Mouse (Mus musculus): ENCODE data around the gene Itgb6. TPM values are rescaled to one million over a fixed set of nuclear protein-coding genes. Genes with fewer than 3 reads are reported as not detected.

Gene Itgb6
- polyA plus RNA-seq, 1 experiment, result 28.9 TPM

DNA sequence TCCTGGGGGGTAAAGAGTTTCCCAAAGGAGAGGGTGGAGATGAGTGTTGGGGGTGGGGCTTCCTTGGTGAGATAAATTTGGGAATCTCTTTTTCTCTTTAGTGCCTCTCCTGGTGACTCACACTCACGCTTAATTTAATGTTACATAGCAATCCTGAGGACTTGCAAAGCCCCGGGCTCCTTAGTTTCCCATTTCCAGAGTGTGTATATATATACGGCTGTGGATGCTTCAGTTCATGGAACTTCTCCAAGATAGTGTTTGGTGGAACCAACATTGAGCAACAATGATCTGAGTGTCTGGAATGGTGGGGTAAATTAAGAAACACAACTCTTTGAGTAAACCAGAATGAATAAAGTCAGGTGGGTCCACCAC, 108.6 kb downstream of the Itgb6 start:
- 65% methylated on average over 3 of the region's 3 CpGs for WGBS
- no peak for DNase-seq
- TF ChIP-seq POLR2A (IDR thresholded peaks at IDR 0.05; ENCODE audit: borderline replicate concordance, extremely low read depth, low read depth, low read length), result no peak
- no peak for TF ChIP-seq CTCF (IDR thresholded peaks at IDR 0.05; ENCODE audit: insufficient read depth, low read length)

DNA sequence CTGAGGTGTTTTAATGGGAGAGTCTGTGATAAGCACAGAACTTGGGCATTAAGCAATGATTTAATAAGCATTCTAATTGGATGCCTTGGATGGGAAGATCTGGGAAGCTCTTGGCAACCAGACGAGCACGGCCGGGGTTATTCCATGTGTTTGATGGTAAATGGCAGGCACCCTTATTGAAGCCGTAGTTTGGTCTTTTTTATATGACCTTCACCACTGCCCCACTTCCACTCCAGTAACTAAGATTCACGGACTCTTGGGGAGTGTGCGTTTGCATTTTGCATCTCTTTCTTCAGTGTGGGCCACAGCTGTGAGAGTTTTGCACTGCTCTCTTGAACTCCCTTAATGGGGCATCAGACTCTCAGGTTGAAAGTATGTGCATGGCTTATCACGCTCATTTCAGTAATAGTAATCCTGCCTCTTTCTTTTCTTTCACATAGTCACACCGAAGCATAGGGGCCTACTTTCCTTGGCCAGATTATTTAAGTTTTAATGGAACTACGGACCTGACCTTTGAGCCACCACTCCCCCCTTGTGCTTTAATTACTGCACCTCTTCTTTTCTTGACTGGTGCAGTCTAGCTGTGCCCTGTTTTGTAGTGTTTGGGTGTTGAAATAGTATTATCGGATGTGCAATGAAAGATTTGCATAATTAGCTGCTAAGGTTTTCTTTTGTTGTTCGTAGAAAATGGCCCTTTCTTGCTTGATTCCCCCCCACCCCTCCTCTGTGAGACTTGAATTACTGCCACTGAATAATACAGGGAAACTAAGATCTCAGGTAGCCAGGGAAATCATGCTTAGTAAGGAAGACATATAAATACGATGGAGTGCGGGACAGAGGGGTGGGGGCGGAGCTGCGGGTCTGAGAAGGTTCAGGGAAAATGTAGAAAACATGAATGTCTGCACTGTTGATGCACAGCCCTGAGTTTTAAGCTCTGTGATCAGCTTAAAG, 109.3 kb downstream of the Itgb6 start:
- WGBS, result 90% methylated on average over 15 of the region's 15 CpGs
- TF ChIP-seq POLR2A (IDR thresholded peaks at IDR 0.05; ENCODE audit: borderline replicate concordance, extremely low read depth, low read depth, low read length), result no peak
- TF ChIP-seq CTCF (IDR thresholded peaks at IDR 0.05; ENCODE audit: insufficient read depth, low read length), result no peak
- no peak for DNase-seq
- Histone ChIP-seq H3K4me3 (replicated peaks; ENCODE audit: extremely low read depth, low read depth, low read length) (no peak overlapping the region), H3K4me1 (ENCODE audit: control insufficient read depth, insufficient read depth, low read length) (no peaks in the 10 kb centered on the region)

More for the DNA sequence above, 108.6 kb downstream of the Itgb6 start:
- Histone ChIP-seq H3K4me3 (replicated peaks; ENCODE audit: extremely low read depth, low read depth, low read length) (no peak overlapping the region), H3K4me1 (ENCODE audit: control insufficient read depth, insufficient read depth, low read length) (no peaks in the 10 kb centered on the region)

DNA sequence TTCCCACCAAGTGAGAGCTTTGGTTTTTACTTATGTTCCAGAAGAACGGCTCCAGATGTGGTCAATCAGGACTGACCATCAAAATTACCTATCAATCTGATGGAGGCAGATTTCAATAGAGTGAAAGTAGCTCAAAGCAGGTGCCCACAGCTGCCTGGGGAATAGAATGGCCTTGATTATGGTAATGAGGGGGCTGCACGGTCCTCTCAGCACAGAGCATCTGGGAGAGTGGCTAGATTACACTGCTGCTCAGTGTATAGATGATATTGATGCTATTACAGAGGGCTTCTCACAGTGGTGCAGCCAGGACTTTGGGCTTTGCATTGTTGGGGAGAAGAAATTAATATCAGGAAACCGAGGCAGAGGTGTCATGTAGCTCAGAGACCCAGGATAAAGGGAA, 110.8 kb downstream of the Itgb6 start:
- Histone ChIP-seq H3K4me1 (ENCODE audit: control insufficient read depth, insufficient read depth, low read length) (no peaks in the 10 kb centered on the region), H3K4me3 (replicated peaks; ENCODE audit: extremely low read depth, low read depth, low read length) (no peak overlapping the region)
- no peak for TF ChIP-seq CTCF (IDR thresholded peaks at IDR 0.05; ENCODE audit: insufficient read depth, low read length)
- no peak for TF ChIP-seq POLR2A (IDR thresholded peaks at IDR 0.05; ENCODE audit: borderline replicate concordance, extremely low read depth, low read depth, low read length)
- 77% methylated on average over 3 of the region's 3 CpGs for WGBS
- DNase-seq, result no peak

DNA sequence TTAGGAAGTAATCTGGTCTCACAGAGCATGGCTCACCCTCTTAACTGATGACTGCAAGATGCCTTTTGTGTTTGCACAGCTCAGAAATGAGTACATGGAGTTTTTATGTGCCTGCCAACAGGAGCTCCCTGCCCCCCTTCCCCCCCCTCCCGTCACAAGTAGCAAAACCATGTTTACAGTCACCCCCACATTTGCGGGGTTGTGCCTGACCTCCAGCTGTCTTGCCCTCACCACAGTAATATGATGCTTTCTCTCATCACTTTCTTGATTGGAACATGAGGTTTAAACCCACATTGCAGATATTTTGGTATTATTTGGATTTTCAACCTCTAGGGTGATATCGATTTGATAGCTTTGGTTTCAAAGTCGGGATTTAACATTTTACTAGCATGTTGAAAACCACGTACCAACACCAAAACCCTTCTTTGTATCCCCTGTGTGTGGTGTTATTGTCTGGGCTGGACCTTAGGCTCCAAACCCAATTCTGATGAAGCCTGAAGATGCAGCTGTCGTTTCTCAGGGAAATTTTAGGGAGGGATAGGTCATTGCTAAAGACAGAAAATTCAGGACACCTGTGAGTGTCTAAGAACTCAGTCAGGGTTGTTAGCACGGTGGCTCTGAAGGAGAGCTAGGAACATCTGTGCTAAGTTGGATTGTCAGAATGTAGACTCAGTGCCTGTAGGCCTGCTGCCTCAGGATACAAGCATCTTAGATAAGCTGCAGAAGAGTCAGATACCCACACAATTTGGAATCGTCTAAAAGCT, 112.8 kb downstream of the Itgb6 start:
- TF ChIP-seq CTCF (IDR thresholded peaks at IDR 0.05; ENCODE audit: insufficient read depth, low read length) (no peak), POLR2A (IDR thresholded peaks at IDR 0.05; ENCODE audit: borderline replicate concordance, extremely low read depth, low read depth, low read length) (no peak)
- Histone ChIP-seq H3K4me3 (replicated peaks; ENCODE audit: extremely low read depth, low read depth, low read length) (no peak overlapping the region), H3K4me1 (ENCODE audit: control insufficient read depth, insufficient read depth, low read length) (no peaks in the 10 kb centered on the region)
- no peak for DNase-seq
- 73% methylated on average over 8 of the region's 8 CpGs for WGBS

DNA sequence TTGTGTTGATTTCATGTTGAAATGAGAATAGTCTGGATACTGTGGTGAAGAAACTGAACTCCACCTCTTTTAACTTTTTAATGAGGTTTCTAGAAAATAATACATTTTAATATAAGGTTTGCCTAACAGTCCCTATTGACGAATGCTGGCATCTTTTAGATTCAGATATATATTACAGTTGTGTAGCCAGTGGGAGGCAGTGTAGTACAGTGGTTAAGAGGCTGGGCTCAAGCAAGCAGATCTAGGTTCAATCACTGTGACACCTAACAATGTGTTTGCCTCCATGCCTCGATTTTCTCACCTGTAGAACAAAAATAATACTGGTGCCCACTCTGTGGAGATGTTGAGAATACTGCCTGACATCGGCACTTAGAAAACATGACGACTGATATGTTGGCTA, 114.5 kb downstream of the Itgb6 start:
- TF ChIP-seq CTCF (IDR thresholded peaks at IDR 0.05; ENCODE audit: insufficient read depth, low read length), result no peak
- TF ChIP-seq POLR2A (IDR thresholded peaks at IDR 0.05; ENCODE audit: borderline replicate concordance, extremely low read depth, low read depth, low read length), result no peak
- Histone ChIP-seq H3K4me3 (replicated peaks; ENCODE audit: extremely low read depth, low read depth, low read length) (no peak overlapping the region), H3K4me1 (ENCODE audit: control insufficient read depth, insufficient read depth, low read length) (no peaks in the 10 kb centered on the region)
- WGBS, result 56% methylated on average over 4 of the region's 4 CpGs
- peak; percentile 6 for DNase-seq

DNA sequence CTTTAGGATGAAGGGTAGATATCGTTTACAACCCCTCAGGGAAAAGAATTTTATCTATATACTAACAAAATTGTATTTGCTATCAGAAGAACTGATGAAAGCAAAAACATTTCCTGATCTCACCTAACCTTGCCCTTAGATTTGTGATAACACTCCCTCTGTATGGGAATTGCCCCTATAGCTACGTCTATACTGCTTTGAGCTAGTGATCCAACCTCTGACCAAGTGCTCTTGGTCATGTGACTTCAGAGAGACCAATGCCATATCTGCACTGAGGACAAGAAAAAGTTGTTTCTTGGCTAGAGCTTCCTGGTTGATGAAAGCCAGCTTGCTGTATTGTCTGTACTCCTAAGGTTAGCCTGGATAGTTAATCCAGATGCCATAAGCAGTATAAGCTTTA, 121.1 kb downstream of the Itgb6 start:
- WGBS, result 82% methylated on average over 2 of the region's 2 CpGs
- H3K4me3 ChIP-seq (replicated peaks; ENCODE audit: extremely low read depth, low read depth, low read length), result no peak overlapping the region
- TF ChIP-seq POLR2A (IDR thresholded peaks at IDR 0.05; ENCODE audit: borderline replicate concordance, extremely low read depth, low read depth, low read length) (no peak), CTCF (IDR thresholded peaks at IDR 0.05; ENCODE audit: insufficient read depth, low read length) (no peak)
- DNase-seq, result no peak
- no peaks in the 10 kb centered on the region for H3K4me1 ChIP-seq (ENCODE audit: control insufficient read depth, insufficient read depth, low read length)

DNA sequence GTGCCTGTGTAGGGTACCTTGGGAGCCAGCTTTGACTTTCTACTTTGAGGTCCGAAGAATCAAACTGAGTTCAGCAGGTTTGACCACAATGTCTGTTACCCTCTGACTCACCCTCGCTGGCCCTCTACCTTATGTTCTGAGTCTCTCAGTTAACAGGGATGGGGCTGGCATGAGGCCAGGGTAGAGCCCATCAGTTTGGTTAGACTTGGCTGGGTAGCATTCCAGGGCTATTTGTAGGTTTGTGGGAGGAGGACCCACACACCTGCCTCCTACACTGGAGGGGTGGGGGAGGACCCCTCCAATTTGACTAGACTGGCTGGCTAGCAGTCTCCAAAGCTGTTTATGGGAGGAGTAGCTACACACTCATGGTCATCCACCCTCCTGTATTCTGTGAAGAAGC, 121.6 kb downstream of the Itgb6 start:
- WGBS, result 89% methylated on average over 2 of the region's 2 CpGs
- no peak for DNase-seq
- TF ChIP-seq CTCF (IDR thresholded peaks at IDR 0.05; ENCODE audit: insufficient read depth, low read length) (no peak), POLR2A (IDR thresholded peaks at IDR 0.05; ENCODE audit: borderline replicate concordance, extremely low read depth, low read depth, low read length) (no peak)
- no peak overlapping the region for H3K4me3 ChIP-seq (replicated peaks; ENCODE audit: extremely low read depth, low read depth, low read length)
- no peaks in the 10 kb centered on the region for H3K4me1 ChIP-seq (ENCODE audit: control insufficient read depth, insufficient read depth, low read length)

DNA sequence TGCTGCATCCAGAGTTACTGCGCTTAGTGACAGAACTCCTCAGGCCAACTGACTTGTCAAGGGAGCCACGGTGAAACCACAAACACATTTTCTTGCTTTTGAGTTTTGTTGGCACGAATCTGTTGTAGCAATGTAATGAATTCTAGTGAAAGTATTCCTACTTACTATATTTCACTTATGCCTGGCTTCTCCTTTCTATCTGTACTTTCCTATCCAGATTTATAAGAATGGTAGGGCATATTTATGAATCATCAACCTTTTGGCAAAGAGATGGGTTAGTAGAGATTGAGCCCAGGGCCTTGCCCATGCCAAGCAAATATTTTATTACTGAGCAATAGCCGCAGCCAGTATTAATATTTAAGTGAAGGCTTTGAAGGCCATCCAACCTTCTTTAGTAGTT, 139.0 kb downstream of the Itgb6 start:
- WGBS, result 78% methylated on average over 4 of the region's 4 CpGs
- TF ChIP-seq CTCF (IDR thresholded peaks at IDR 0.05; ENCODE audit: insufficient read depth, low read length) (no peak), POLR2A (IDR thresholded peaks at IDR 0.05; ENCODE audit: borderline replicate concordance, extremely low read depth, low read depth, low read length) (no peak)
- H3K4me3 ChIP-seq (replicated peaks; ENCODE audit: extremely low read depth, low read depth, low read length), result no peak overlapping the region
- H3K4me1 ChIP-seq (ENCODE audit: control insufficient read depth, insufficient read depth, low read length), result no peaks in the 10 kb centered on the region
- no peak for DNase-seq

DNA sequence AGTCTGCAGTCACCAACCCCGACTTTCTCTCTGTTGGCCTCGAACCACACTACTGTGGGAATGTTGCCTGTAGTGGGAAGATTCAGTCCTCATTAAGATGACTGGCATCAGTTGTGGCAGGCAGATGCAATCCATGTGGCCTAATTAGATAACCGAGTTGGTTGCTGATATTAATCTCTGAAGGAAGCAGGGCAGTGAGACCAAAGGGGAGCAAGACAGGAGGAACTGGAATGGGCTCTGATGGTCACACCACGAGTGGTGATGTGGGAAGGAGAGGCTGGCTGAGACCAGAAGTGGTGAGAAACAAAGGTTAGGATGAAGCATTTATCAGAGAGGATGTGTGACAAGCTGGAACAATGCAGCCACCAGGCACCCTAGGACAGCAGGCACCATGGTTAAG, 167.9 kb downstream of the Itgb6 start:
- Histone ChIP-seq H3K4me1 (ENCODE audit: control insufficient read depth, insufficient read depth, low read length) (no peaks in the 10 kb centered on the region; the same call in 1 of the 2 replicates), H3K4me3 (replicated peaks; ENCODE audit: extremely low read depth, low read depth, low read length) (no peak overlapping the region)
- no peak for DNase-seq
- 64% methylated on average over 4 of the region's 4 CpGs for WGBS
- TF ChIP-seq POLR2A (IDR thresholded peaks at IDR 0.05; ENCODE audit: borderline replicate concordance, extremely low read depth, low read depth, low read length), result no peak
- TF ChIP-seq CTCF (IDR thresholded peaks at IDR 0.05; ENCODE audit: insufficient read depth, low read length), result no peak
